25 mouse cellular contexts compared by ENCODE assay signal in genomic region chr17:56973956-56974707, GRCm38 (mm10). TPM values are rescaled to one million over a fixed set of nuclear protein-coding genes. Genes with fewer than 3 reads are reported as not detected.
DNase-seq lines count a peak whose midpoint lies in the region; ATAC-seq and TF ChIP-seq lines count a peak whose summit lies in the region.
"Had no signal": no experiment of that assay in that cellular context is flagged by ENCODE, and none has a peak within 500 bp of the region (broad histone marks: within the 10 kb centered on the region; RNA-seq: fewer than 3 reads in every experiment).

No protein-coding gene starts in this region.

- ATAC-seq in liver, embryonic 11.5 days (replicated peaks; ENCODE audit: low FRiP score): peak; percentile 51; the same call in 1 of the 2 replicates
- no peak for ATAC-seq in liver, postnatal 0 days
- ATAC-seq in megakaryocyte-erythroid progenitor cell, adult 5-6 weeks (replicated peaks; ENCODE audit: low FRiP score, low TSS enrichment, poor library complexity, severe bottlenecking): 0 out of 2 replicates have a peak, but pooled peaks have one; percentile 24
- ATAC-seq: forebrain, embryonic 13.5 days had no signal

- no peak overlapping the region for H3K4me3 ChIP-seq in liver, embryonic 11.5 days (ENCODE audit: low read depth, low read length)
- H3K4me3 ChIP-seq in liver, postnatal 0 days (ENCODE audit: low read depth, low read length): no peak overlapping the region
- no peak overlapping the region for H3K4me3 ChIP-seq in MEL (ENCODE audit: control insufficient read depth in 1 of 2, insufficient read depth in 1 of 2, low read depth in 2 of 2, low read length in 2 of 2)
- H3K4me3 ChIP-seq: embryonic facial prominence, embryonic 13.5 days; forebrain, embryonic 13.5 days; gastrocnemius, adult 2 months; heart, embryonic 12.5 days; hindbrain, embryonic 10.5 days had no signal

- DNase-seq in heart, adult 11 months: peak; percentile 83
- no peak for DNase-seq in heart, adult 9 months (ENCODE audit: low spot score in 2 of 2)
- no peak for DNase-seq in liver, embryonic 11.5 days (ENCODE audit: low spot score)
- no peak for DNase-seq in liver, postnatal 0 days
- peak; percentile 34 for DNase-seq in MEL (ENCODE audit: low read depth, low spot score)
- no peak for DNase-seq in thymus, postnatal 10 days (ENCODE audit: low spot score in 2 of 2)
- no peak for DNase-seq in cerebellum, adult 9-11 months
- DNase-seq: adrenal gland, postnatal 25 days; cerebellum, adult 2 months; cerebellum, postnatal 14 days; gastrocnemius, adult 2 months; gastrocnemius, postnatal 25 days; kidney, adult 11 months had no signal

- peaks cover 11% of the 10 kb centered on the region; the same call in 1 of the 2 replicates for H3K27me3 ChIP-seq in liver, embryonic 11.5 days (replicated peaks; ENCODE audit: control insufficient read depth, insufficient read depth, low read length)
- 0 out of 2 replicates have a peak, but pooled peaks cover 3% of the 10 kb centered on the region for H3K27me3 ChIP-seq in liver, postnatal 0 days (ENCODE audit: insufficient read depth, low read length)
- H3K27me3 ChIP-seq in MEL (ENCODE audit: control insufficient read depth in 1 of 2, insufficient read depth in 2 of 2, low read length in 2 of 2): peaks cover 10 to 17% of the 10 kb centered on the region in 2 experiments

- WGBS in liver, embryonic 11.5 days: 57% methylated on average over 11 of the region's 14 CpGs
- WGBS in liver, postnatal 0 days (ENCODE audit: insufficient replicate concordance): 68% methylated on average over 11 of the region's 14 CpGs

- H3K9ac ChIP-seq in liver, embryonic 11.5 days (ENCODE audit: low read depth, low read length): no peak overlapping the region
- H3K9ac ChIP-seq in liver, postnatal 0 days (replicated peaks): no peak overlapping the region
- H3K9ac ChIP-seq in MEL (ENCODE audit: control insufficient read depth, low read depth, low read length, poor library complexity, severe bottlenecking): no peak overlapping the region
- H3K9ac ChIP-seq: embryonic facial prominence, embryonic 13.5 days; forebrain, embryonic 13.5 days; heart, embryonic 12.5 days; hindbrain, embryonic 14.5 days had no signal

- H3K36me3 ChIP-seq in liver, embryonic 11.5 days (ENCODE audit: control insufficient read depth, insufficient read depth, low read length): no peaks in the 10 kb centered on the region
- no peaks in the 10 kb centered on the region for H3K36me3 ChIP-seq in liver, postnatal 0 days (replicated peaks; ENCODE audit: insufficient read depth, low read length)
- no peaks in the 10 kb centered on the region for H3K36me3 ChIP-seq in MEL (ENCODE audit: control insufficient read depth in 1 of 2, insufficient read depth in 2 of 2, low read length in 2 of 2)
- H3K36me3 ChIP-seq: embryonic facial prominence, embryonic 13.5 days; G1E; heart, embryonic 12.5 days; hindbrain, embryonic 10.5 days had no signal

- no peaks in the 10 kb centered on the region for H3K9me3 ChIP-seq in liver, embryonic 11.5 days (ENCODE audit: control insufficient read depth, low read length)
- no peaks in the 10 kb centered on the region for H3K9me3 ChIP-seq in liver, postnatal 0 days (ENCODE audit: low read length)
- H3K9me3 ChIP-seq in MEL (replicated peaks; ENCODE audit: insufficient read depth, low read length): no peaks in the 10 kb centered on the region
- H3K9me3 ChIP-seq: embryonic facial prominence, embryonic 13.5 days; forebrain, embryonic 13.5 days; G1E; heart, embryonic 12.5 days; hindbrain, embryonic 10.5 days had no signal

- no peak overlapping the region for H3K27ac ChIP-seq in liver, embryonic 11.5 days (ENCODE audit: low read depth, low read length)
- no peak overlapping the region for H3K27ac ChIP-seq in liver, postnatal 0 days (ENCODE audit: low read depth)
- no peak overlapping the region for H3K27ac ChIP-seq in MEL (ENCODE audit: control insufficient read depth, low read depth, low read length)
- H3K27ac ChIP-seq: embryonic facial prominence, embryonic 13.5 days; forebrain, embryonic 13.5 days; gastrocnemius, adult 2 months; hindbrain, embryonic 10.5 days; hindbrain, embryonic 14.5 days had no signal

- no peaks in the 10 kb centered on the region for H3K79me2 ChIP-seq in MEL (ENCODE audit: control insufficient read depth, insufficient read depth, low read length, poor library complexity)

- no peak for TF ChIP-seq RAD21 in MEL (IDR thresholded peaks at IDR 0.05; ENCODE audit: low read depth, low read length)

- TF ChIP-seq POLR2A in MEL (IDR thresholded peaks at IDR 0.05; ENCODE audit: control insufficient read depth in 1 of 2, insufficient read depth in 1 of 2, low read depth in 1 of 2, low read length in 2 of 2, poor library complexity in 1 of 2): no peak

- TF ChIP-seq EP300 in liver, postnatal 0 days (IDR thresholded peaks at IDR 0.05; ENCODE audit: low read depth): no peak
- no peak for TF ChIP-seq EP300 in MEL (IDR thresholded peaks at IDR 0.05; ENCODE audit: low read depth in 1 of 2, low read length in 2 of 2)

- no peak for TF ChIP-seq CTCF in liver, postnatal 0 days (IDR thresholded peaks at IDR 0.05; ENCODE audit: low read depth)
- TF ChIP-seq CTCF in MEL (IDR thresholded peaks at IDR 0.05 in 2 of 3, conservative IDR thresholded peaks at IDR 0.05 in 1 of 3; ENCODE audit: control insufficient read depth in 1 of 3, insufficient read depth in 1 of 3, low read depth in 2 of 3, low read length in 3 of 3, poor library complexity in 1 of 3, severe bottlenecking in 1 of 3): no peak

- H3K4me1 ChIP-seq in liver, embryonic 11.5 days (replicated peaks; ENCODE audit: control insufficient read depth, insufficient read depth, low read length): no peaks in the 10 kb centered on the region
- H3K4me1 ChIP-seq in liver, postnatal 0 days (ENCODE audit: insufficient read depth): no peaks in the 10 kb centered on the region
- no peaks in the 10 kb centered on the region for H3K4me1 ChIP-seq in MEL (ENCODE audit: control insufficient read depth in 1 of 2, insufficient read depth in 2 of 2, low read length in 2 of 2)
- H3K4me1 ChIP-seq: embryonic facial prominence, embryonic 13.5 days; forebrain, embryonic 13.5 days; heart, embryonic 12.5 days; hindbrain, embryonic 10.5 days had no signal

- H3K4me2 ChIP-seq in liver, embryonic 11.5 days: no peak overlapping the region
- no peak overlapping the region for H3K4me2 ChIP-seq in liver, postnatal 0 days (ENCODE audit: low read depth, low read length)
- H3K4me2 ChIP-seq: embryonic facial prominence, embryonic 13.5 days; forebrain, embryonic 13.5 days; heart, embryonic 12.5 days; hindbrain, embryonic 14.5 days had no signal

TF ChIP-seq in MEL, 35 proteins besides CTCF, POLR2A, EP300 and RAD21 (continues in another document):
- TF ChIP-seq ETS1 (IDR thresholded peaks at IDR 0.05; ENCODE audit: low read depth, low read length) (no peak), NELFE (IDR thresholded peaks at IDR 0.05; ENCODE audit: low read depth, low read length) (no peak), ZNF384 (IDR thresholded peaks at IDR 0.05; ENCODE audit: low read depth, low read length) (no peak; the same call in 1 of the 2 replicates)

RNA-seq across cellular contexts. Expression of gene Acer1, which starts 7.8 kb away (rescaled TPM):
- not detected in 2 replicates for polyA plus RNA-seq in liver, embryonic 11.5 days (2014; fragmentation: Nextera tagmentation; extraction: Ambion mirVana)
- polyA plus RNA-seq in liver, postnatal 0 days (2015; fragmentation: Nextera tagmentation; extraction: Ambion mirVana): not detected in 2 replicates
- not detected in 2 replicates for total RNA-seq in MEL (2012; rRNA removed)
- under 1 TPM in 1 of 2 experiments, not detected in 1; 0.03 TPM for polyA plus RNA-seq in MEL (2012; ENCODE audit: insufficient read depth in 1 of 2, insufficient read length in 2 of 2, low read depth in 1 of 2, low replicate concordance in 2 of 2, missing spikeins in 1 of 2)
- not detected in 2 replicates for total RNA-seq in megakaryocyte-erythroid progenitor cell, adult 5-6 weeks (2014; fragmentation: Nextera tagmentation)
- not detected in 2 replicates for total RNA-seq in megakaryocyte-erythroid progenitor cell, adult 5-6 weeks (2017)
- total RNA-seq: CH12.LX; common myeloid progenitor, adult 5-6 weeks; G1E; gastrocnemius, adult 2 months; gastrocnemius, postnatal 25 days; granulocyte monocyte progenitor cell, adult 5-6 weeks; heart, postnatal 25 days had no signal
- polyA plus RNA-seq: cerebellum, adult 2 months; forebrain, embryonic 13.5 days; G1E; heart, embryonic 12.5 days; hindbrain, embryonic 10.5 days; hindbrain, embryonic 14.5 days had no signal

RNA-seq across cellular contexts. Expression of gene Clpp, which starts 16.0 kb away (rescaled TPM):
- polyA plus RNA-seq in liver, embryonic 11.5 days (2014; fragmentation: Nextera tagmentation; extraction: Ambion mirVana): 181 and 183 TPM in 2 replicates
- 68.2 and 71.3 TPM in 2 replicates for polyA plus RNA-seq in liver, postnatal 0 days (2015; fragmentation: Nextera tagmentation; extraction: Ambion mirVana)
- 177 TPM in 2 replicates for total RNA-seq in MEL (2012; rRNA removed)
- polyA plus RNA-seq in MEL (2012; ENCODE audit: insufficient read depth in 1 of 2, insufficient read length in 2 of 2, low read depth in 1 of 2, low replicate concordance in 2 of 2, missing spikeins in 1 of 2): 100 to 1,000 TPM in 1 of 2 experiments, not detected in 1; 178 TPM
- 89.2 and 116 TPM in 2 replicates for total RNA-seq in megakaryocyte-erythroid progenitor cell, adult 5-6 weeks (2014; fragmentation: Nextera tagmentation)
- total RNA-seq in megakaryocyte-erythroid progenitor cell, adult 5-6 weeks (2017): 83.2 and 135 TPM in 2 replicates

RNA-seq across cellular contexts. Expression of gene Alkbh7, which starts 23.0 kb away (rescaled TPM):
- 36.3 and 39.9 TPM in 2 replicates for polyA plus RNA-seq in liver, embryonic 11.5 days (2014; fragmentation: Nextera tagmentation; extraction: Ambion mirVana)
- 22.9 and 23.9 TPM in 2 replicates for polyA plus RNA-seq in liver, postnatal 0 days (2015; fragmentation: Nextera tagmentation; extraction: Ambion mirVana)
- 22.5 and 26.4 TPM in 2 replicates for total RNA-seq in MEL (2012; rRNA removed)
- polyA plus RNA-seq in MEL (2012; ENCODE audit: insufficient read depth in 1 of 2, insufficient read length in 2 of 2, low read depth in 1 of 2, low replicate concordance in 2 of 2, missing spikeins in 1 of 2): 10 to 100 TPM in 1 of 2 experiments, not detected in 1; 18.9 TPM
- total RNA-seq in megakaryocyte-erythroid progenitor cell, adult 5-6 weeks (2014; fragmentation: Nextera tagmentation): 25.2 and 26.4 TPM in 2 replicates
- 19.1 and 25.8 TPM in 2 replicates for total RNA-seq in megakaryocyte-erythroid progenitor cell, adult 5-6 weeks (2017)

RNA-seq across cellular contexts. Expression of gene Pspn, which starts 25.7 kb away (rescaled TPM):
- polyA plus RNA-seq in liver, embryonic 11.5 days (2014; fragmentation: Nextera tagmentation; extraction: Ambion mirVana): 0.44 TPM in 1 of 2 replicates, not detected in the other
- polyA plus RNA-seq in liver, postnatal 0 days (2015; fragmentation: Nextera tagmentation; extraction: Ambion mirVana): not detected in 2 replicates
- total RNA-seq in MEL (2012; rRNA removed): not detected in 2 replicates
- polyA plus RNA-seq in MEL (2012; ENCODE audit: insufficient read depth in 1 of 2, insufficient read length in 2 of 2, low read depth in 1 of 2, low replicate concordance in 2 of 2, missing spikeins in 1 of 2): 1 to 10 TPM in 1 of 2 experiments, not detected in 1; 1.0 TPM
- not detected in 2 replicates for total RNA-seq in megakaryocyte-erythroid progenitor cell, adult 5-6 weeks (2014; fragmentation: Nextera tagmentation)
- total RNA-seq in megakaryocyte-erythroid progenitor cell, adult 5-6 weeks (2017): 4.6 TPM in 1 of 2 replicates, not detected in the other
- total RNA-seq: adrenal gland, adult 2 months; common myeloid progenitor, adult 5-6 weeks; G1E; gastrocnemius, adult 2 months; gastrocnemius, postnatal 25 days; granulocyte monocyte progenitor cell, adult 5-6 weeks; heart, postnatal 25 days had no signal
- polyA plus RNA-seq: cerebellum, adult 2 months; embryonic facial prominence, embryonic 13.5 days; forebrain, embryonic 13.5 days; G1E; hindbrain, embryonic 10.5 days had no signal

RNA-seq across cellular contexts. Expression of gene Gtf2f1, which starts 37.0 kb away (rescaled TPM):
- 99.0 and 106 TPM in 2 replicates for polyA plus RNA-seq in liver, embryonic 11.5 days (2014; fragmentation: Nextera tagmentation; extraction: Ambion mirVana)
- polyA plus RNA-seq in liver, postnatal 0 days (2015; fragmentation: Nextera tagmentation; extraction: Ambion mirVana): 26.7 and 31.3 TPM in 2 replicates
- 116 and 145 TPM in 2 replicates for total RNA-seq in MEL (2012; rRNA removed)
- polyA plus RNA-seq in MEL (2012; ENCODE audit: insufficient read depth in 1 of 2, insufficient read length in 2 of 2, low read depth in 1 of 2, low replicate concordance in 2 of 2, missing spikeins in 1 of 2): 100 to 1,000 TPM in 1 of 2 experiments, not detected in 1; 171 TPM
- 112 and 139 TPM in 2 replicates for total RNA-seq in megakaryocyte-erythroid progenitor cell, adult 5-6 weeks (2014; fragmentation: Nextera tagmentation)
- 214 and 264 TPM in 2 replicates for total RNA-seq in megakaryocyte-erythroid progenitor cell, adult 5-6 weeks (2017)

Comparison
In these comparisons a context has a peak if more than half of its experiments do, and no peak if none do; other contexts are left out.
1. DNase-seq: peak in heart, adult 11 months (single experiment) and MEL (single experiment); none in heart, adult 9 months (0 of 2), liver, embryonic 11.5 days (single experiment), liver, postnatal 0 days (single experiment), thymus, postnatal 10 days (0 of 2) and cerebellum, adult 9-11 months (single experiment).